Mouse (Mus musculus) midbrain, embryonic 16.5 days (tissue): ENCODE results near the gene Btbd1. TPM values are rescaled to one million over a fixed set of nuclear protein-coding genes. Genes with fewer than 3 reads are reported as not detected.

Experiments used
- ATAC-seq: fragments of 200-750 bp; cut with Nextera tagmentation; 2 replicates; pipeline ENCODE4 v1.8.0; 2017; ENCODE audit warnings: moderate TSS enrichment
- H3K27ac ChIP-seq: fragments of 300-500 bp; sonication (generic); 2 replicates; pipeline ENCODE4 v1.5.1; 2014; ENCODE audit warnings: mild to moderate bottlenecking, low read length, mixed read lengths
- H3K27me3 ChIP-seq: fragments of 300-500 bp; sonication (generic); 2 replicates; pipeline ENCODE4 v1.6.1; 2014; ENCODE audit warnings: low read depth, low read length, mixed read lengths; ENCODE audit not compliant: control insufficient read depth, insufficient read depth
- H3K36me3 ChIP-seq: fragments of 300-500 bp; sonication (generic); 2 replicates; pipeline ENCODE4 v1.6.1; 2014; ENCODE audit warnings: mild to moderate bottlenecking, low read length, moderate library complexity, mixed read lengths; ENCODE audit not compliant: control insufficient read depth, insufficient read depth
- H3K4me1 ChIP-seq: fragments of 300-500 bp; sonication (generic); 2 replicates; pipeline ENCODE4 v1.6.1; 2014; ENCODE audit warnings: mild to moderate bottlenecking, low read length, mixed read lengths; ENCODE audit not compliant: control insufficient read depth, insufficient read depth
- H3K4me2 ChIP-seq: fragments of 300-500 bp; sonication (generic); 2 replicates; pipeline ENCODE4 v1.6.1; 2014; ENCODE audit warnings: mild to moderate bottlenecking, low read length, mixed read lengths
- H3K4me3 ChIP-seq: fragments of 300-500 bp; sonication (generic); 2 replicates; pipeline ENCODE4 v1.5.1; 2014; ENCODE audit warnings: low read depth, mild to moderate bottlenecking, low read length, moderate library complexity, mixed read lengths
- H3K9ac ChIP-seq: fragments of 300-500 bp; sonication (generic); 2 replicates; pipeline ENCODE4 v1.6.1; 2014; ENCODE audit warnings: low read depth, low read length, mixed read lengths
- H3K9me3 ChIP-seq: fragments of 300-500 bp; sonication (generic); replicated peaks from 2 replicates; pipeline ENCODE4 v1.6.1; 2014; ENCODE audit warnings: mild to moderate bottlenecking, low read length, mixed read lengths; ENCODE audit not compliant: control insufficient read depth, poor library complexity, severe bottlenecking
- WGBS: fragments of 180-500 bp; shearing (Covaris S2); extraction: QIAGEN DNeasy Blood & Tissue Kit; methylation state at CpG from one replicate; pipeline ENCODE4 v1.1.7; 2014; 5-methylcytosine and 5-hydroxymethylcytosine counted together
- polyA plus RNA-seq: library from polyadenylated mRNA; unstranded; fragments of >200 nt; fragmentation: Nextera tagmentation; extraction: Ambion mirVana; gene quantifications from 2 replicates; pipeline ENCODE4 v1.2.1, GENCODE M21; 2015

Btbd1 gene
- polyA plus RNA-seq, 1 experiment from 2014 or later: 89.1 TPM

GRCm38 (mm10) chr7:81835430-81835829, 6.2 kb upstream of the Btbd1 start:
- Histone ChIP-seq H3K27me3 (no peaks in the 10 kb centered on the region), H3K4me2 (no peak overlapping the region), H3K27ac (no peak overlapping the region), H3K4me1 (no peaks in the 10 kb centered on the region), H3K9me3 (no peaks in the 10 kb centered on the region), H3K4me3 (no peak overlapping the region), H3K36me3 (no peaks in the 10 kb centered on the region), H3K9ac (no peak overlapping the region)
- ATAC-seq: no peak
- WGBS: 90% methylated on average over 5 of the region's 5 CpGs

- H3K4me1 ChIP-seq: peaks cover 3% of the 10 kb centered on the region; the same call in 1 of the 2 replicates
- no peaks in the 10 kb centered on the region for H3K36me3 ChIP-seq
- no peak overlapping the region for H3K4me2 ChIP-seq
- H3K4me3 ChIP-seq: no peak overlapping the region
- H3K27ac ChIP-seq: no peak overlapping the region
- no peak overlapping the region for H3K9ac ChIP-seq
- ATAC-seq: no peak
- H3K27me3 ChIP-seq: no peaks in the 10 kb centered on the region
- H3K9me3 ChIP-seq: no peaks in the 10 kb centered on the region
Measured at GRCm38 (mm10) chr7:81834847-81835246, 5.6 kb upstream of the Btbd1 start.

- peak overlapping the region; percentile 98 for H3K27ac ChIP-seq
- WGBS: under 1% methylated on average over 53 of the region's 91 CpGs
- H3K4me2 ChIP-seq: peak overlapping the region; percentile 61
- no peaks in the 10 kb centered on the region for H3K27me3 ChIP-seq
- peaks cover 34% of the 10 kb centered on the region for H3K4me1 ChIP-seq
- H3K9ac ChIP-seq: peak overlapping the region; percentile 96
- H3K36me3 ChIP-seq: no peaks in the 10 kb centered on the region
- no peaks in the 10 kb centered on the region for H3K9me3 ChIP-seq
- H3K4me3 ChIP-seq: peak overlapping the region; percentile 91
- peak; percentile 83 for ATAC-seq
Measured at GRCm38 (mm10) chr7:81828681-81829378, 401 bp downstream of the Btbd1 start.

GRCm38 (mm10) chr7:81827806-81828667, 1.2 kb downstream of the Btbd1 start:
- H3K9me3 ChIP-seq: no peaks in the 10 kb centered on the region
- H3K4me2 ChIP-seq: peak overlapping the region; percentile 61
- ATAC-seq: peak; percentile 0
- H3K36me3 ChIP-seq: no peaks in the 10 kb centered on the region
- H3K9ac ChIP-seq: peak overlapping the region; percentile 96
- WGBS: 23% methylated on average over 17 of the region's 17 CpGs
- peak overlapping the region; percentile 98 for H3K27ac ChIP-seq
- H3K27me3 ChIP-seq: no peaks in the 10 kb centered on the region
- peak overlapping the region; percentile 91 for H3K4me3 ChIP-seq
- H3K4me1 ChIP-seq: peaks cover 34% of the 10 kb centered on the region

GRCm38 (mm10) chr7:81825381-81825780, 3.9 kb downstream of the Btbd1 start:
- ATAC-seq: no peak
- WGBS: 34% methylated on average over 3 of the region's 3 CpGs
- no peak overlapping the region for H3K27ac ChIP-seq
- H3K27me3 ChIP-seq: no peaks in the 10 kb centered on the region
- 0 out of 2 replicates have a peak overlapping the region, but pooled peaks have one; percentile 16 for H3K9ac ChIP-seq
- H3K4me3 ChIP-seq: no peak overlapping the region
- H3K9me3 ChIP-seq: no peaks in the 10 kb centered on the region
- peak overlapping the region; percentile 41 for H3K4me2 ChIP-seq
- no peaks in the 10 kb centered on the region for H3K36me3 ChIP-seq
- H3K4me1 ChIP-seq: peaks cover 34% of the 10 kb centered on the region

GRCm38 (mm10) chr7:81824906-81825305, 4.3 kb downstream of the Btbd1 start:
- Histone ChIP-seq H3K9ac (no peak overlapping the region), H3K36me3 (no peaks in the 10 kb centered on the region), H3K4me2 (no peak overlapping the region; the same call in 1 of the 2 replicates), H3K4me3 (no peak overlapping the region), H3K27ac (no peak overlapping the region), H3K9me3 (no peaks in the 10 kb centered on the region), H3K27me3 (no peaks in the 10 kb centered on the region), H3K4me1 (peaks cover 31% of the 10 kb centered on the region)
- 86% methylated on average over 3 of the region's 3 CpGs for WGBS
- no peak for ATAC-seq

- H3K4me2 ChIP-seq: no peak overlapping the region
- WGBS: 62% methylated on average over 5 of the region's 5 CpGs
- H3K4me1 ChIP-seq: no peaks in the 10 kb centered on the region
- H3K9me3 ChIP-seq: no peaks in the 10 kb centered on the region
- H3K27ac ChIP-seq: no peak overlapping the region
- no peaks in the 10 kb centered on the region for H3K27me3 ChIP-seq
- no peak for ATAC-seq
- H3K36me3 ChIP-seq: no peaks in the 10 kb centered on the region
- no peak overlapping the region for H3K4me3 ChIP-seq
- no peak overlapping the region for H3K9ac ChIP-seq
Measured at GRCm38 (mm10) chr7:81806067-81806466, 23.2 kb downstream of the Btbd1 start.

GRCm38 (mm10) chr7:81789095-81789757, 40.0 kb downstream of the Btbd1 start, which contains the start of gene 3110040N11Rik:
TSS of gene 3110040N11Rik (minus strand) at chr7:81789478.
- Histone ChIP-seq H3K4me1 (peaks cover 9% of the 10 kb centered on the region), H3K9me3 (no peaks in the 10 kb centered on the region), H3K36me3 (peaks cover 10% of the 10 kb centered on the region; the same call in 1 of the 2 replicates), H3K27ac (peak within 1 kb of the TSS; percentile 99), H3K27me3 (no peaks in the 10 kb centered on the region), H3K4me2 (peak within 1 kb of the TSS; percentile 83), H3K4me3 (peak within 1 kb of the TSS; percentile 66), H3K9ac (peak within 1 kb of the TSS; percentile 87)
- WGBS: 1% methylated on average over 38 of the region's 38 CpGs
- peak; percentile 96 for ATAC-seq
